Mouse (Mus musculus) liver, embryonic 15.5 days (tissue): ENCODE measurements around the gene Slc46a3. TPM values are rescaled to one million over a fixed set of nuclear protein-coding genes. Genes with fewer than 3 reads are reported as not detected.

Source experiments
- ATAC-seq: fragments of 200-750 bp; cut with Nextera tagmentation; 2 replicates; pipeline ENCODE4 v1.8.0; 2017; ENCODE audit warnings: moderate number of reproducible peaks, mild to moderate bottlenecking, moderate library complexity; ENCODE audit not compliant: insufficient read depth
- H3K27ac ChIP-seq: fragments of 300-500 bp; sonication (generic); replicated peaks from 2 replicates; pipeline ENCODE4 v1.5.1; 2015; ENCODE audit warnings: mild to moderate bottlenecking, inconsistent platforms
- H3K27me3 ChIP-seq: fragments of 300-500 bp; sonication (generic); 2 replicates; pipeline ENCODE4 v1.6.1; 2015; ENCODE audit warnings: mild to moderate bottlenecking, inconsistent platforms
- H3K36me3 ChIP-seq: fragments of 300-500 bp; sonication (generic); replicated peaks from 2 replicates; pipeline ENCODE4 v1.6.1; 2015; ENCODE audit warnings: moderate library complexity, mild to moderate bottlenecking, inconsistent platforms
- H3K4me1 ChIP-seq: fragments of 300-500 bp; sonication (generic); replicated peaks from 2 replicates; pipeline ENCODE4 v1.6.1; 2015; ENCODE audit warnings: inconsistent platforms
- H3K4me2 ChIP-seq: fragments of 300-500 bp; sonication (generic); 2 replicates; pipeline ENCODE4 v1.6.1; 2015; ENCODE audit warnings: moderate library complexity, mild to moderate bottlenecking, inconsistent platforms
- H3K4me3 ChIP-seq: fragments of 300-500 bp; sonication (generic); replicated peaks from 2 replicates; pipeline ENCODE4 v1.5.1; 2015; ENCODE audit warnings: mild to moderate bottlenecking, inconsistent platforms
- H3K9ac ChIP-seq: fragments of 300-500 bp; sonication (generic); 2 replicates; pipeline ENCODE4 v1.6.1; 2015; ENCODE audit warnings: moderate library complexity, mild to moderate bottlenecking, inconsistent platforms
- H3K9me3 ChIP-seq: fragments of 300-500 bp; sonication (generic); replicated peaks from 2 replicates; pipeline ENCODE4 v1.6.1; 2016; ENCODE audit warnings: inconsistent platforms
- WGBS: fragments of 180-500 bp; shearing (Covaris S2); methylation state at CpG from one replicate; pipeline ENCODE4 v1.1.7; 2015; ENCODE audit warnings: mixed read lengths; ENCODE audit not compliant: insufficient replicate concordance; 5-methylcytosine and 5-hydroxymethylcytosine counted together
- polyA plus RNA-seq: library from polyadenylated mRNA; unstranded; fragments of >200 nt; fragmentation: Nextera tagmentation; extraction: Ambion mirVana; gene quantifications from 2 replicates; pipeline ENCODE4 v1.2.1, GENCODE M21; 2015

Gene Slc46a3
- polyA plus RNA-seq, 1 experiment from 2014 or later: 15.2 TPM

DNA sequence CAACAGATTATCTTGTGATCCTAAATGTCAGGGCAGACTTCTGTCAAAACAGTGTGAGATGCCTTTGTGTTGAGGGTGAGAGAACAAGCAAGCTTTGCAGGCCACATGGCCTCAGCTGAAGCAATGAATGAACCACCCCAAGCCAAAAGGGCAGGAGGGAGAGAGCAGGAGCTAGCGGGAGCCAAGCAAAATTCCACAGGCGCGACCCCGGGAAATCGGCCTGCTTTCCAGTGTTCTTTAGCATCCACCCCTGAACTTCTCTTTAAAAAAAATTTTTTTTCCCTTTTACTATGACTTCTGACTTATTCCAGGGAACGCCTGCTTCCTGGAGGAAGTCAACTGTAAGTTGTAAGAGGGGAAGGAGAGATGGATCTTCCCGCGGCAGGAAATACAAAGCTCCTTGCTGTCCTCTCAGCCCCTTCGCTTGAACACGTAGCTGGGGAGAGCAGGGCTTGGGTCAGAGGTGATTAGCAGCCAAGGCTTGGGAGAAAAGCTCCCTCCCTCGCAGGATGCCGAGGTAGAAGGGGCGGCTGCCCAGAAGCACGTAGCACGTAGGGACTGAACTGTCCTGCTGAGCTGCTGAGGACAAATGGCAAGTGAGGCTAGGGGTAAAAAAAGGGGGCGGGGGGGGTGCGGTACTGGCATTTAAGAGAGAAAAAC is 59.6 kb downstream of the Slc46a3 start:
- Histone ChIP-seq H3K27me3 (peaks cover 24% of the 10 kb centered on the region), H3K4me3 (no peak overlapping the region), H3K9ac (no peak overlapping the region), H3K9me3 (no peaks in the 10 kb centered on the region), H3K27ac (no peak overlapping the region), H3K4me2 (no peak overlapping the region), H3K36me3 (no peaks in the 10 kb centered on the region), H3K4me1 (no peaks in the 10 kb centered on the region)
- ATAC-seq: no peak
- 16% methylated on average over 17 of the region's 17 CpGs for WGBS

DNA sequence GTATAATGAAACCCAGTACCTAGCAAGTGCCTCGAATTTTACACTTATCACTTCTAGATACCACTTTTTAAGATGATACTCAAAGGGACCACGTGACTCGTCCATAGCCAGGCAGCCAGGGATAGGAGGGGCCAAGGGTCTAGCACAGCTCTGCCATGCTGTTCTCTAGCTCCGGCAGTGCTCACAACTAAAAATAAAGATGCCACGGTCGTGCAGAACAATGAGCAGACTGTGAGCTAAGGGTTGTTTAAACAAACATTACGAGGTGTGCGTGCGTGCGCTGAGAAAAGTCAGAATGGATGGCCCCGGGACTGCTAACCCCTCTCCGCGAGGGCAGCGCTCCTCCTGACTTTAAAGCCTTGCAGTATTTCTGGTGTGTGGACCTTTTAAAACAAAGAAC is 61.8 kb downstream of the Slc46a3 start:
- Histone ChIP-seq H3K4me2 (no peak overlapping the region), H3K4me3 (no peak overlapping the region), H3K9me3 (no peaks in the 10 kb centered on the region), H3K4me1 (no peaks in the 10 kb centered on the region), H3K36me3 (no peaks in the 10 kb centered on the region), H3K9ac (no peak overlapping the region), H3K27ac (no peak overlapping the region), H3K27me3 (peaks cover 24% of the 10 kb centered on the region)
- WGBS: 36% methylated on average over 14 of the region's 14 CpGs
- ATAC-seq: no peak

DNA sequence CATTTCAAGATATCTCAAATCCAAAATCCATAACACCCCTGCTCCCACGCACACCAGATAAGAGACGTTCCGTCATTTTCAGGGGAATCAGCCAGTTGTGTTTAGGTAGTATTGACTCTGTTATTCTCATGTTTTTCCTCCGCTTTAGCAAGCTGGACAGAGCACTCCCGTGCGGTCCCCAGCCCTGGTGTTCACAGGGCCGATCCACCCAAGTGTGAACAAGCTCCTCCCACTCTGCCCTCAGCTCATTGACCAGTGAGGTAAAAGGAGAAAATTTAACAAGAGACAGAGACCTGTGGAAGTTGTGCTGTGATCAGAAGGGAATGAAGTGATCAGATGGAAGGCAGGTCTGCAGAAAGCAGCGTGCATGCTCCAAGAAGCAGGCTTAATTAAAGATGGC is 65.8 kb downstream of the Slc46a3 start:
- Histone ChIP-seq H3K27me3 (peaks cover 7% of the 10 kb centered on the region), H3K9me3 (no peaks in the 10 kb centered on the region), H3K36me3 (no peaks in the 10 kb centered on the region), H3K4me2 (no peak overlapping the region), H3K9ac (no peak overlapping the region), H3K4me3 (no peak overlapping the region), H3K27ac (no peak overlapping the region), H3K4me1 (peaks cover 7% of the 10 kb centered on the region)
- ATAC-seq: no peak
- WGBS: 76% methylated on average over 8 of the region's 8 CpGs

Other genes with a start within 250 kb of the Slc46a3 start
- gene Flt1, start 168.8 kb downstream of the Slc46a3 start, polyA plus RNA-seq: 2.9 and 3.2 TPM in 2 replicates
- 175 and 209 TPM in 2 replicates for gene Pomp, start 34.4 kb downstream of the Slc46a3 start, polyA plus RNA-seq
- gene Mtus2, start 62.5 kb upstream of the Slc46a3 start, polyA plus RNA-seq: 0.70 and 1.2 TPM in 2 replicates